9 mouse cellular contexts compared by ENCODE assay signal in the genomic region with DNA sequence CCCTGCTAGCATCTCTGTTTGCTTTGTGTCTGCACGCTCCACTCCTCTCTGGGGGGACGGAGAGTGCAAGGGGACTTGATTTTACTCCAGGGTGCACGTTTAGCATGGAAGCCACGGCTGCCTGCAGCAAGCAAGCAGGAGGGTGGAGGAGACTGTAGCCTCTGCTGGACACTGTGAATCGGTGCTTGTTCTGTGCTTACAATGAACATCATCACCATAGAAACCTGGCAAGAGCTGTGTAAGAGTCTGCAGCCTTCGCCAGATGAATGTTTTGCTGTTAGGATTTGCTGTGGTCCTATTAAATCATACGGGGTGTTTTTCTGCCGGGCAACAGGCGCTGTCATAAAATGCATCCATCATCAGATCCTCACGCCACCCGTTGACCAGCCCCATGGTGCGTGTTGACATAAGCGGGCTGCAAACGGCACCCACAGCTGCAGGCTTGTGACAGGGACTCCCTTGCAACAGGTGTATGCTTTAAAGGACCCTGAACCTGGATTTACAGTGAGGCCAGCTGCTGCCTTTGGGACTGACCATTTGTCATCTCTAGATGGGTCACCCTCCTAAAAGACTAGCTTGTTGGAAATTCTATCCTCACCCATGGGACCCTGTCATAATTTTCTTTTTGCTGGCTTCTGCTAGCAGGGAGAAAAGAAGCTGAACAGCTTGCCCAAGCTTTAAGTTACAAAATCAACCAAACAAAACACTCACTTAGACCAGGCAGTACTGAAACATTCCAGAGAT.
DNase-seq lines count a peak whose midpoint lies in the region; ATAC-seq lines count a peak whose summit lies in the region.
"Had no signal": no experiment of that assay in that cellular context is flagged by ENCODE, and none has a peak within 500 bp of the region (broad histone marks: within the 10 kb centered on the region; RNA-seq: fewer than 3 reads in every experiment).

No protein-coding gene starts in this region.

- H3K4me2 ChIP-seq in hindbrain, embryonic 11.5 days (replicated peaks; ENCODE audit: low read depth, low read length) = no peak overlapping the region
- H3K4me2 ChIP-seq in stomach, embryonic 16.5 days (ENCODE audit: low read depth, low read length) = peak overlapping the region; percentile 6; the same call in 1 of the 2 replicates
- H3K4me2 ChIP-seq: heart, embryonic 15.5 days had no signal

- H3K27ac ChIP-seq in hindbrain, embryonic 11.5 days (ENCODE audit: low read depth, low read length) = no peak overlapping the region
- H3K27ac ChIP-seq in stomach, embryonic 16.5 days (ENCODE audit: low read length) = peak overlapping the region; percentile 56; the same call in 1 of the 2 replicates
- H3K27ac ChIP-seq: heart, embryonic 15.5 days had no signal

- no peak overlapping the region for H3K9ac ChIP-seq in hindbrain, embryonic 11.5 days (ENCODE audit: low read depth, low read length)
- no peak overlapping the region for H3K9ac ChIP-seq in stomach, embryonic 16.5 days (ENCODE audit: low read length)
- H3K9ac ChIP-seq: heart, embryonic 15.5 days had no signal

- DNase-seq in heart, postnatal 10 days = peak; percentile 36 to 46
- DNase-seq in heart, postnatal 25 days (ENCODE audit: low spot score) = no peak
- DNase-seq in cerebellum, adult 18-20 months = peak; percentile 4 to 9
- DNase-seq in hindbrain, embryonic 11.5 days (ENCODE audit: low spot score) = peak; percentile 29
- peak; percentile 54 for DNase-seq in layer of hippocampus, adult 9-10 months (ENCODE audit: low spot score)
- peak; percentile 63 for DNase-seq in lung, postnatal 10 days

- intact Hi-C loops in heart, postnatal 10 days (cut with DNase I) = no loop called here
- intact Hi-C loops in heart, postnatal 25 days (cut with DNase I) = no loop called here

- no peaks in the 10 kb centered on the region for H3K36me3 ChIP-seq in hindbrain, embryonic 11.5 days (ENCODE audit: control insufficient read depth, insufficient read depth, low read length)
- no peaks in the 10 kb centered on the region for H3K36me3 ChIP-seq in stomach, embryonic 16.5 days (ENCODE audit: control insufficient read depth, insufficient read depth, low read length)
- H3K36me3 ChIP-seq: heart, embryonic 15.5 days had no signal

- no peaks in the 10 kb centered on the region for H3K27me3 ChIP-seq in hindbrain, embryonic 11.5 days (ENCODE audit: control insufficient read depth, insufficient read depth, low read length)
- H3K27me3 ChIP-seq in stomach, embryonic 16.5 days (ENCODE audit: control insufficient read depth, insufficient read depth, low read length) = no peaks in the 10 kb centered on the region
- H3K27me3 ChIP-seq: heart, embryonic 15.5 days had no signal

- WGBS in hindbrain, embryonic 11.5 days = 45% methylated on average over 14 of the region's 14 CpGs
- WGBS in stomach, embryonic 16.5 days = 23% methylated on average over 14 of the region's 14 CpGs

- H3K4me3 ChIP-seq in hindbrain, embryonic 11.5 days (ENCODE audit: low read depth, low read length) = no peak overlapping the region
- no peak overlapping the region for H3K4me3 ChIP-seq in stomach, embryonic 16.5 days (replicated peaks; ENCODE audit: low read length)
- H3K4me3 ChIP-seq: heart, embryonic 15.5 days had no signal

- H3K4me1 ChIP-seq in hindbrain, embryonic 11.5 days (replicated peaks; ENCODE audit: control insufficient read depth, insufficient read depth, low read length) = no peaks in the 10 kb centered on the region
- H3K4me1 ChIP-seq in stomach, embryonic 16.5 days (ENCODE audit: control insufficient read depth, insufficient read depth, low read length) = peaks cover 31% of the 10 kb centered on the region

- ATAC-seq in hindbrain, embryonic 11.5 days (ENCODE audit: low FRiP score) = no peak
- peak; percentile 79 for ATAC-seq in stomach, embryonic 16.5 days (ENCODE audit: insufficient read depth, low FRiP score)
- ATAC-seq in megakaryocyte-erythroid progenitor cell, adult 5-6 weeks (replicated peaks; ENCODE audit: low FRiP score, low TSS enrichment, poor library complexity, severe bottlenecking) = no peak

- no peaks in the 10 kb centered on the region for H3K9me3 ChIP-seq in hindbrain, embryonic 11.5 days (ENCODE audit: control insufficient read depth, low read length)
- no peaks in the 10 kb centered on the region for H3K9me3 ChIP-seq in stomach, embryonic 16.5 days (replicated peaks; ENCODE audit: control insufficient read depth, low read length)
- H3K9me3 ChIP-seq: heart, embryonic 15.5 days had no signal
